Mouse (Mus musculus): ENCODE measurements around the gene Gm17555. TPM values are rescaled to one million over a fixed set of nuclear protein-coding genes. Genes with fewer than 3 reads are reported as not detected.

Gm17555 gene
- polyA plus RNA-seq, 1 experiment from 2014 or later, result not detected

Other genes with a start within 250 kb of the Gm17555 start
- gene Fgf7, start 180.4 kb upstream of the Gm17555 start, polyA plus RNA-seq (2014; fragmentation: Nextera tagmentation; extraction: Ambion mirVana), result 0.14 and 0.21 TPM in 2 replicates
- not detected in 2 replicates for gene Fam227b, start 63.1 kb upstream of the Gm17555 start, polyA plus RNA-seq (2014; fragmentation: Nextera tagmentation; extraction: Ambion mirVana)
- 42.6 and 43.9 TPM in 2 replicates for gene Dtwd1, start 63.0 kb upstream of the Gm17555 start, polyA plus RNA-seq (2014; fragmentation: Nextera tagmentation; extraction: Ambion mirVana)